Mouse (Mus musculus): ENCODE data around the gene Cdc42se1.
"Not testable (repeated sequence)": the region's sequence is repeated elsewhere in the genome, so short reads cannot be mapped to it uniquely, and the experiment has no call there.

The Cdc42se1 gene

GRCm38 (mm10) chr3:95228148-95228893 is at the start of gene Cdc42se1:
TSS of gene Cdc42se1 (plus strand) at chr3:95228732.
- peak; percentile 80 to 84 for DNase-seq (ENCODE audit: low spot score in 2 of 2)

DNA sequence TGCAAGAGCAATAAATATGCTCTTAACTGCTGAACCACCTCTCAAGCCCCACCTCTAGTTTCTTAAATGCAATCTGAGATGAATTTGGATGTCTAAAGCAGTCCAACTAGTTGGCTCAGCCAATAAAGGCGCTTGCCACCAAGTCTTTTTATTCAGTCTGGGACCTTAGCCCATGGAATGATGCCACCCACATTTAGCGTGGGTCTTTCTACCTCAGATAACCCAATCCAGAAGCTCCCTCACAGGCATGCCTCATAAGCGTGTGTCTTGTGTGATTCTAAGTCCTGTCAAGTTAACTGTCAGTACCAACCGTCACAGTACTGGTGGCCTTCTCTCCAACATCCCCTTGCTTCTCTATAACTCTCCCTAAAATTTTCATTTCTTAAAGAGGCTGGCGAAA is 49.6 kb upstream of the Cdc42se1 start:
- no peak for DNase-seq (ENCODE audit: low spot score in 2 of 2)

DNA sequence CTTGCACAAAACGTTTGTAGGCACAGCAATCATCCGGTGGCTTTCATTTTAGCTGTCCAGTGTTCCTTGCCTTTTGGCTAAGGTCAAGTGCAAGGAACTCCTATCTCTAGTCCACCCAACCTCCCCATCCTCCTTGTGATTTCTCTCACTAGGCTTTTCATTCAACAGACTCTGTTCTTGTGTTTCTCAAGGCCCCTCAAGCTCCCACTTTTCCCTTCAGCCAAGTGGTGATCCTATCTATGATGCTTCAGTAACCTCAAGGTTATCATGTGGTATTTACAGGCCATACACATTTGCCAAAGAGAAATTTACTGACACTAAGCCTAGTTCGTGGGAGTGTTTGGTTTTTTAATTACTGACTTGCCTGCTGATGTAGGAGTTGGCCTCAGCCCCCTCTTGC is 48.6 kb upstream of the Cdc42se1 start:
- no peak for DNase-seq (ENCODE audit: low spot score in 2 of 2)

DNA sequence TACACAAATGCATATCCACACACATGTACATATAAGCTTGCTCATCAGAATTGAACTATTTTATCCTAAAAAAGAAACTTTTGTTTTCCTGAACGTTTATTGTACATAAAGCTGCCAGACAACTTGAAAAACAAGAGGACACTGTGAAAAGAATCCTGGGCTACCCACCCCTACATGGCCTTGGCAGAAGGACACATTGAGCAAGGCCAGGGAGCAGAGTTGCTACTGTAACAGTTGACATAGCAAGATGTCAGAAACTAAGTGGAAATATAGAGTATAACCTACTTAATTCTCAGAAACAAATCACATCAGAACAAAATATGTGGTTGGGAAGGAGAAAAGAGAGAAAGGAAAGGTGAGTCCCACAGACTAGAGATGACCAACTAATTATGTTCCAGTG is 46.7 kb upstream of the Cdc42se1 start:
- DNase-seq (ENCODE audit: low spot score in 2 of 2): no peak

DNA sequence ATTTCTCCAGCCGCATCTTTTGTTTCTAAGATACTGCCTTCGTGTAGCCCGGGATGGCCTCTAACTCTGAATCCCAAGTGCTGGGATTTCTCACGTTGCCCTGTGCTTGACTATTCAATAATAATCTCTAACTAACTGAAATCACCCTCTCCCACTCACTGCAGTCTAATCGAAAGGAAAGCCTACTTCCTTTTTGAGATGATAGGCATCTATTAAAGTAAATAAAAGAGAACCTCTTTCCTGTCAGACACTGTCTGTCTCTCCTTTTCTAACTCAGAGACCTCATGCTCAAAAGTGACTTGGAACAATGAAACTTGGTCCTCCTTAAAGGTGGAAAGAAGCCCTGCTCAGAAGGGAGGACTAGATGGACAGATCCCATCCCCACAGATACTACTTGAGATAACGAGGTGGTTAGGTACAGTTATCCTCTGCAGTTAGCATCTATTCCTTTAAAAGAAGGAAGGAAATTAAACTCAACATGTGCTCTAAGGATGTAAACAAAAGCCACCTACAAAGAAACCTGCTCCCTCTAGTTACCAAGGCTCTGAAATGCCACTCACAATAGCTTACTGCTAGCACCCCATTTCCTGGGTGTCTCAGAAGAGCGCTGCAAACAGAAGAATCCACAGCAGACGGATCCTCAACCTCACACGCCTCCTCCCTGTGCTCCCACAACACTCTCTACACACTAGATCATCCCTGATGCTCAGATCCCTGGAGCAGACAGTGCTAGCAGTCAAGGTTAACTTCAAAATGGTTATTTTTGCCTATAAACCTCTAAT is 43.5 kb upstream of the Cdc42se1 start:
- DNase-seq (ENCODE audit: low spot score in 2 of 2): no peak

- DNase-seq (ENCODE audit: low spot score in 2 of 2): no peak
These were observed 42.4 kb upstream of the Cdc42se1 start for GRCm38 (mm10) chr3:95186100-95186499.

GRCm38 (mm10) chr3:95186888-95187287 is 41.6 kb upstream of the Cdc42se1 start:
- DNase-seq (ENCODE audit: low spot score in 2 of 2): no peak

GRCm38 (mm10) chr3:95194721-95195135 is 33.8 kb upstream of the Cdc42se1 start:
- no peak for DNase-seq (ENCODE audit: low spot score in 2 of 2)

GRCm38 (mm10) chr3:95195772-95196171 is 32.8 kb upstream of the Cdc42se1 start:
- no peak for DNase-seq (ENCODE audit: low spot score in 2 of 2)

DNA sequence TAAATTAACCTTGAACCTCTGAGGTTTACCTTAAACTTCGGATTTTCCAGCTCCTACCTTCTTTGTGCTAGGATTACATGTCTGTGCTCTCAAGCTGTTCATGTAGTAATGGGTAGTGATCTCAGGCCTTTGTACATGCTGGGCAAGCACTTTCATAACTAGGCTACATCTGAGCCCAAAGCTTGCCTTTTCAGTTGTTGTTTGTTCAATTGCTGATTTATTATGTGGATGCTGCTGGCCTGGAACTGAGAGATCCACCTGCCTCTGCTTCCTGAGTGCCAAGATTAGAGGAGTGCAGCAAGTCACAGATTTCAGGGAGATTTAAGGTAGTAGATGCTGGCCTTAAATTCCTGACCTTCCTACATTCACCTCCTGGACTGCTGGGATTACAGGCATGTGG is 29.4 kb upstream of the Cdc42se1 start:
- DNase-seq (ENCODE audit: low spot score in 2 of 2): no peak

DNA sequence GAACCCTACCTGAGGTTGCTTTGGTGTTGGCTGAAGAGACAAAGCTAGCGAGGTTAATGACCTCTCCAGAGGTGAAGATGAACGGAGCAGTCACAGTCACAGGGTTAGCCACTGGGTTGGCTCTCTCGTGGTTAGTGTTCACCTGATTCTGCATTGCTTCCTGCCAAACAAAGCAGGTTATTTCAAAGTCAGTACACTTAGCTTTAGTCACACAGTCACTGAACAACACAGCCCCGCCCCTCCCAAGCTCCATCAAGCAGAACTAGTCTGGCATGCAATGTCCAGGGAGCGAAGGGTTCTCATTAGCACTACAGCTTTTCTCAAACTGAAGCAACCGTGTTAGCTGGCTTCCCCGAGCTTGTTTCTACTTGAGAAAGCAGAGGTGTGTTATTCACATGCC is 28.4 kb upstream of the Cdc42se1 start:
- peak; percentile 20 to 39 for DNase-seq (ENCODE audit: low spot score in 2 of 2)

- no peak for DNase-seq (ENCODE audit: low spot score in 2 of 2)
These were observed 28.0 kb upstream of the Cdc42se1 start for GRCm38 (mm10) chr3:95200562-95200961.

DNA sequence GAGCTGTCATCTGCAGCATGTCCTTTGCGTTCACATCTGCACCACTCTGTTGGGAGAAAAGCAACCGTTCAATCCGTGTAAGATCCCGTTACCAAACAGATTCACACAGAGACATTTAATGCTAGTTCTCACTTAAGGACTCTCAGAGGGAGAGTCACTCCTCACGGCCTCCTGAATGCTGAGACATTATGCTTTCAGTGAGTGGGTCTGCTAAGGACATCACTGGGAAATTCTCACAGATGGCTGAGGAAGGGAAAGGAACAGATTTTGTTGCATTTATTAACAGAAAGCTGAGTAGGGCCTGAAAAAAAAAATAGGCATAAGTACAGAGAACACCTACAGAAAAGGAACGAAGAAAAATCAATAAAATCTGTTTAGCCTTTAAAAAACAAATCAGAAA is 24.7 kb upstream of the Cdc42se1 start:
- DNase-seq (ENCODE audit: low spot score in 2 of 2): no peak

DNA sequence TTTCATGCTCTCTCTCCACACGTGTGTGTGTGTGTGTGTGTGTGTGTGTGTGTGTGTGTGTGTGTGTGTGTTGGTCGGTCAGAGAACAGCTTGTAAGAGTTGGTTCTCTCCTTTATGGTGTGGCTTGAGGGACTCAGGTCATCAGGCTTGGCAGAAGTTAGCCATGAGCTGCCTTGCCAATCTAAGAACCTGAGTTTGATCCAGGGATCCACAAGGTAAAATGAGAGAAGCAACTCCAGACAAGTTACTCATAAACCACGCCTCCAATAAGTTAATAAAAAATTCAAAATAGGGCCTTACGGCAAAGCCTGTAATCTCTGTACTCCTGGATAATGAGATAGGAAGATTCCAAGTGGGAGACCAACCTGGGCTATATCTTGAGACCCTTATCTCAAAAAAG is 20.2 kb upstream of the Cdc42se1 start:
- no peak for DNase-seq (ENCODE audit: low spot score in 2 of 2)

GRCm38 (mm10) chr3:95210585-95210984 is 17.9 kb upstream of the Cdc42se1 start:
- no peak for DNase-seq (ENCODE audit: low spot score in 2 of 2)

- DNase-seq (ENCODE audit: low spot score in 2 of 2): not testable (repeated sequence)
These were observed 15.5 kb upstream of the Cdc42se1 start for GRCm38 (mm10) chr3:95212889-95213608.

GRCm38 (mm10) chr3:95213609-95213975 is 14.9 kb upstream of the Cdc42se1 start:
- no peak for DNase-seq (ENCODE audit: low spot score in 2 of 2)

DNA sequence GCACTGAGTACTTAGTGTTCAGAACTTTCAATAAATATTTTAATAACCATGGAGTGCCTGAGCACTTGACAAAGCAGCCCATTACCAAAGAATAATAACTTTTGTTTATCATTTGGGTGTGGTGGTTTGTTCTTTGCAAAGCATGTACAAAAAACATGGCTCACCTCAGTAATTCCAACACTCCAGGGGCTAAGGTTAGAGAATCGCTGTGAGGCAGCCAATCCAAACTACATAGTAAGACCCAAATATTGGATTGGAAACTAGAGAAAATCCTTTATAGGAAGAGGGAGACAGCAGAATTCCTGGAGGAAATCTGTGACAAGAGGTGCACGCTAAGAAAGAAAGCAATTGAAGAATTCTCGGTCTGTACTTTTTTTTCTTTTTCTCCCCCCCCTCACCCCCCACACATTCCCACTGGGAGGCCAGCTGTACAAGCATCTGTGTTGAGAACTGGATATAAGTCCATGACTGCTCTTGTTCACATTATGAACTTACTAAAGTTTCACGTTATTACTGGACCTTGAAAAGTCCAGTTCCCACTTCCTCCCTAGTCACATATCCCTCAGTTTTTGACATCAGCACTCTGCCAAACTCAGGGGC is 11.8 kb upstream of the Cdc42se1 start:
- DNase-seq (ENCODE audit: low spot score in 2 of 2): no peak

DNA sequence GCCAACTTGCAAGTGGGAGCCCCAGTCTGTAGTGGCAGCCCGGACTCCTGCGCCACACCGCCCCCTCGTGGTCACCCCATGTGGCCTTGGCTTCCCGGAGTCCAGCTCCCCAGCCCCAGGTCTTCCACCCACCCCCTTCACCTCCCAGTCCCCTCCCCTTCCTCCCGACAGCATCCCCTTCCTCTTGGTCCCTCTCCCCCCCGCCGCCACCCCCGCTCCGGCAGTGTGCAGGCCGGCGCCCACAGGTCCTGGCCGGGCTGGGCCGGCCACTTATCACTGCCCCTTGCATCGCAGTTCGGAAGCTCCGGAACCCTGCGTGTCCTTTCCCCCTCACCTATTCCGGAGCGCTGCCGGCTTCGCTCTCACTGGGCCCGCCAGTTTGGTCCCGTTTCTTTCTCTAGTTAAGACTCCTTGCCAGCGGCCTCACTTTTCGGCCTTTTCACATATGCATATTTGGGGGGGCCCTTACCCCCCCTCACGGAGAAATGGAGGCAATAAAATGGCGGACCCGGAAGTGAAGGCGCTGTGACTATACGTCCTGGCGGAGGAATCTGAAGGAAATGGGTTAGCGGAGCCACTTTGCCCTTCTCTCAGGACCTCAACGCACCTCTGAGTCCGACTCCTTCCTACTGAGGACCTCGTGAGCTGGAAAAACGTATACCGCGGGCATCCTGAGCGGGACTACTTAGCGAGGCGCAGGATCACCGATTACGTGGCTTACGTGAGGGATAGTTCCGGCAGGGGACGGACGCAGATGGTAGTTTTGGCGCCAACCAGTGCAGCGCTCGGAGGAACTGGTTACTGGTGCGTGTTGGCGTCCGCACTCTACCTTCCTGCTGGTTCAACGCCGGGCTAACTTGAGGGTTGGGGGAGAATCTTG is 11.0 kb upstream of the Cdc42se1 start, which contains the start of gene Gabpb2:
Gabpb2 (minus strand) TSS at position 662 of the 880 bp plus-strand sequence.
- DNase-seq (ENCODE audit: low spot score in 2 of 2): peak; percentile 91 to 94

GRCm38 (mm10) chr3:95218466-95219137 is 9.9 kb upstream of the Cdc42se1 start:
- DNase-seq (ENCODE audit: low spot score in 2 of 2): no peak
